Mouse (Mus musculus) ES-CJ7 (cell line): ENCODE data around the gene Brf1.

Experiments used
- DNase-seq: peaks from one replicate; pipeline ENCODE4 v3.0.0; 2011; ENCODE audit warnings: low read depth, low spot score

Gene Brf1

DNA sequence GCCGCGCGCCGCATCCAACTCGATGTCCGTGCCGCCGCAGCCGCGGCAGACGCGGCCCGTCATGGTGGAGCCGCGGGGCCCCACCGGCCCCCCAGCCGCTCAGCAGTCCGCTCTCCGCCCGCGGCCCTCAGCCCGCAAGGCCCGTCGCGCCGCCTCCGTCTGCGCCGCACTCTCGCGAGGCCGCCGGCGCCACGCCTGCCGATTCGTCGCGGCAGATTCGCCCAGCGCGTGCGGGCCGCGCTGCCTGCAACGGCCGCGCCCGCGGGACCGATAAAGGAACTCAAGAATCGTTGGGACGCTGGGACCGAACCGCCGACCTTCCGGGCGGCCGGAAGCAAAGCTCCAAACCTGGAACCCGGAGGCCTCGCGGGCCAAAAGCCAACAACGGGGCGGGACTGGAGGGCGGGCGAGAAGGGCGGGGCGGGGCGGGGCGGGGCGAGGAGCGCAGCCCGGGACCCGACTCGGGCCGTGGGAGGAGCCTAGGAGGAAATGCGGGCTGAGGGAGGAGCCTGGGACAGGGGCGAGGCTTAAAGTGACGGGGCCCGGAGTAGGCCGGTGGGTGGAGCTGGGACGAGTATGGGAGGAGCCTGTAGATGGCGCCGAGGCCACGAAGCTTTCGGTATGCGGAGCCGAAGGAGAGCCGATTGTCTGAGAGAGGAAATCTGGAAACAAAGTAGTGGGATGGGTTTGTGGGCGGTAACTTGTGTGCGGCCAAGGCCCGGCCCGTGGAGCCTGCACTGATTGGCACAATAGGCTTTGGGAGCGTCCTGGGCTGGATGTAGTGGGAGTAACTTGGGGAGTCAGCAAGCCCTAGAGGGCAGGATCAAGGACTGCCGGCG, at the start of gene Brf1:
Gene Brf1 (minus strand): TSS at position 411 of the 839 bp plus-strand sequence.
- DNase-seq = peak; percentile 99

DNA sequence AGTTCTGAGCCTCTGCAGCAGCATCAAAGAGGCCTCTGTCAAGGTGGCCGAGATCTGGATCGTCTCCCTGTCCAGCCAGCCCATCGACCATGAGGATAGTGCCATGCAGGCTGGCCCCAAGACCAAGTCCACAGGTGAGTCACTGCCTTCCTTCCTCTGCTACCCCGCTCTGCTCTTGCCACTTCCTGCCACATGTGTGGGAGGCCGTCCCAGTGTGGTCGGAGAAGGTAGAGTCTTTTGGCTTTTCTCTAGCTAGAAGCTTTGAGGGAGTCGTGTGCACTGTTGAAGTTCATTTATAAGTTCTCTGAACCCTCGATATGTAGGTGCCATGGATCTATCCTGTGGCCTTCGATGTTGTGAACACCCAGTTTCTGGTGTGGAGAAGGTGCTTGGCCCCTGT, 49.3 kb upstream of the Brf1 start:
- DNase-seq = no peak

DNA sequence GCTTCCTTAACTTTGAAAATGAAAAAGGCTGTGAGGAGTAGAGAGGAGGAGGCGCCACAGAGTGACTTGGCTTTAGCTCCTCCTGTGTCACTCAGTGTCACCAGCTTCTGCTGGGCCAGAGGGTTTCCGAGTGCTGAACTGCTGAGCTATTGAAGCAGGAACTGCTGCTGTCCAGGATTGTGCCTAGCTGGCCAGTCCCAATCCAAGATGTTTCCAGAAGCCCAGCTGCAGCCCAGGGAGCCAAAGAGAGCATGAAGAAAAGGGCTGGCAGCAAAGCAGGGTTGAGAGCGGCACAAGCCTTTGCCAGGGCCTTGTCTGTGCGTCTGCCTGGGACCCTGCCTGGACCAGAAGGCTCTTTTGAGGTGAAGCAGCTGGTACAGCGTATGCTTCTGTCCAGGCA, 47.6 kb upstream of the Brf1 start:
- no peak for DNase-seq

DNA sequence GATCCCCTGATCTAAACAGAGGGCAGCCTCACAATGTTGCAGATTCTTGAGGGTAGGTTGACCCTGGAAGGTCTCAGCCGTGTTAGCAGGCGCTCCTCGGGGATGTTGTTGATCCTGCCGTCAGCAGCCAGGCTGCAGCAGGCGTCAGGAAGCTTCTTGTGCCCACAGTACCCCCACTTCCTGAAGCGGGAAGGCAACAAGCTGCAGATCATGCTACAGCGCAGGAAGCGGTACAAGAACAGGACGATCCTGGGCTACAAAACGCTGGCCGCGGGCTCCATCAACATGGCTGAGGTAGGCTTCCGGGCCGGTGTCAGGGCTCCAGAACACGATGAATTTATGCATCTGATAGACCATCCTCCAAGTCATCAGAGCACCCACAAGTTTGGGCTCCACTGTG, 46.4 kb upstream of the Brf1 start:
- DNase-seq = no peak

DNA sequence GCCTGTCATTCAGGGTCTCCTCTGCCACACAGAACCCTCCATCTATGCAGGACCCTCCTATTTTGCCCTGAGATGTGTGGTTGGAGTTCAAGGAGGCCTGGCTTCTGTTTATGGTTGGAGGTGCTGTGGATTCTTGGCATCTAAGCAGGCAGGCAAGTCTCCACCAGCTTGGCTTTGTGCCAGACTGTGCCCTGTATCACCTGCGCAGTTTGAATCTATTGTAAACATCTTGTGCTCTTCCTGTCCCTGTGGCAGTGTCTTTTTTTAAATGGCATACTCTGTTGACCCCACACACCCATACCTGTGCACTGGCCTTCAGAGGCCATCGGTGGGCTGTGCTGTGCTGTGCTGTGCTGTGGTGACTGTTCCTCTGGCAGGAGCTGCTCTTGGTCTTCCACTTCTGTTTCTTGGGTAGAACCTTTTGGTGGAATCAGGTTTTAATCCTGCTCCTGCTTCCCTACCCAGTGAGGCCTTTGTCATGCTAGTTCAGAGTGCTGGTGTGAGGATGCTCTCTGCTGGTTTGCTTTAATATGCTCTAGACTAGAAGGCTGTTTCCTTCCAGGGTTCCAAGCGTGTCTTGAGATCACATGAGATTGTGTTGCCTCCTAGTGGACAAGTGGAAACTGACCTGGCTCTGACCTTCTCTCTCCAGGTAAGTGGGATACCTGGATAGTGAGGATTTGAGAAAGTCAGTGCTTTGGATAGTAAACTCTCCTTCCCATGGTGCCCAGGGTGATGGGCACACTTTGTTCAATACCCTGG, 44.6 kb upstream of the Brf1 start:
- DNase-seq = peak; percentile 37

DNA sequence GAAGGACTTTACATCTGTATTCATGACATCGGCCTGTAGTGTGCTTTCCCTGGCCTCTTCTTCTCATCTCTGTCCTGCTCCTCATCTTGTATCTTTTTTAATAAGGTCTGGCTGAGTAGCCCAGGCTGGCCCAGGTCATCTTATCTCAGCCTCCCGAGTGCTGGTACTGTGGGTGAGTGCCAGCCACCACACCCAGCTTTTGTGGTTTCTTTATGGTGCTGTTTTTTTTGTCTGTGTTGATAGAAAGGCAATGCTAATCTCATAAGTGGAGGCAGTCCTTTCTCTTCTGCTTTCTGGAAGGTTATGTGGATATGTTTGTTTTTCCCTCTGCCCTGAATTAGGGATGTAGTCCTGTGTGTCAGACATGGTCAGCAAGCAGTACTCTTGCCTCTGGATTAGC, 42.0 kb upstream of the Brf1 start:
- DNase-seq = no peak

DNA sequence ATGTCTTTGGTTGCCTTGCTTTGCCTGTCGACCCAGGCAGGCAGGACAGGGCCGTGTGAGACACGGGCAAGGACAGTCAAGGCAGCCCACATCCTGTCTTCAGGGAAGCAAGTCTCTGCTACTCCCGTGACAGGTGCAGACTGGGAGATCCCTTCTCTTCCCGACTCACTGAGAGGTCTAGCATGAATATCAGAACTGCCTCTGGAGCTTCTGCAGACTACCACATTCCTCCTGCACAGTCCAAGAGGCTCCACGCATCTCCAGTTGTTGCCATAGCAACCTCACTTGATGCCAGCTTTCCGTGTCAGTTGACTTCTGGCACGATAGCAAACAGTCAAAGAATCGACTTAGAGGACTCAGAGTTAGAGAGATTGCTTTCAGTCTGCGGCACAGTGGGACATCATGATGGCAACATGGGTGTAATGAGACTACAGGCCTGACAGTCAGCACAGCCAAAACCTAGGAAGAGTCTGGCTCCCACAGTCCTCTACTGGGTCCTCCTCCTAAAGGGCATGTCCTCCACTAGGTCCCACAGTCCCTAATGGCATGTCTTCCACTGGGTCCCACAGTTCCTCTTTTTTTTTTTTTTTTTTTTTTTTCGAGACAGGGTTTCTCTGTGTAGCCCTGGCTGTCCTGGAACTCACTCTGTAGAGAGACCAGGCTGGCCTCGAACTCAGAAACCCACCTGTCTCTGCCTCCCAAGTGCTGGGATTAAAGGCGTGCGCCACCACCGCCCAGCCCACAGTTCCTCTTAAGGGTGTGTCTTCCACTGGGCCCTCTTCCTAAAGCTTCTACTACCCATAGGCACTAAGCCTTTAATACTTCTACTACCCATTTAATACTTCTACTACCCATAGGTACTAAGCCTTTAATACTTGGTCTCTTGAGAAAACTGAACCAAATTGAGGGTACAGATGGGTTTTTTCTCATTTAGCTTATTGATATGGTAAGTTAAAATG, 41.3 kb upstream of the Brf1 start:
- DNase-seq = no peak

DNA sequence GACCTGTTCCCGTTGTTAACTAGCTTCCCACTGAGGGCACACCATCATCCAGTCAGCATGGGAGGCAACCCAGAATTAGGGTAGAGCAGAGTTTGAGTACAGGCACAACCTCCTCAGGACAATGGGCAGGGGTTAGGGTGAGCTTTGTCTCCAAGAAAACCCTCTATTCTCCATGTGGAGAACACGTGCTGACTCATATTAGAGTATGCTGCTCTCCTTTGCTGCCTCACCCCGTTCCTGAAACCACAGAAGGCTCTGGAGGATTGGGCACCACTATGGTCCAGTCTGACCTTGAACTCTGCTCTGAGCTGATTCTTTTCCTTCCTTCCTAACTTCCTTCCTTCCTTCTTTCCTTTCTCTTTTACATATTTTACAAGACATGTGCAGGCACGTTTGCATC, 37.9 kb upstream of the Brf1 start:
- DNase-seq = no peak

DNA sequence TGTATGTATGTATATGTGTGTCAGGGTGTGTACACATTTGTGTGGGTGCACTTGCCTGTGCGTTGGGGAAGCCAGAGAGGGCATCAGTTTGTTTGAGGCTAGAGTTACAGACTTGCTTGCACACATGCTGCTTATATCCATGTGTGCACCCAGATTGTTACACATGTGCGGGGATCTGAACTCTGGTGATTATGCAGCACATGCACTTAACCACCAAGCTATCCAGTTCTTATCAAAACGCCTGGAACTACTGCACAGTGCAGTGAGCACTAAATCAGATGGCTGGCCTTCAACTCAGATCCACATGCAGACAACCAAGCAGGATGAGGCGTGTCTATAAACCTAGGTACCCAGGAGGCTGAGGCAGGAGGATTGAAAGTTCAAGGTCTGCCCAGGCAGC, 36.5 kb upstream of the Brf1 start:
- DNase-seq = no peak

DNA sequence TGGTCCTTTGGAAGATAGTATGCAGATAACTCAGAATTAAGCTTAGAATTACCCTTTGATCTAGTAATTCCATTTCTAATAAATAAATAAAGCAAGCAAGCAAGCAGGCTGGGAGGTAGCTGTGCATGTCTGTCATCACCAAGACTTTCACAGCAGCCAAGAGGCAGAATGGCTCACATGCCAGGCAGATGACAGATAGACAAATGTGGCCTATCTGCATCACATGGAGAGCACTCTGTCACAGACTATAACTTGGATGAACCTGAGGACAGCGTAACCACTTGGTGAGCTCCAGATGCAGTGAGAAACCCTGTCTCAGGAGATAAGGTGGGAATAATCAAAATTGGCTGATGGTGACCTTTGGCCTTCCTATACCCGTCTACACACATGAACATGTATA, 34.6 kb upstream of the Brf1 start:
- DNase-seq = no peak

DNA sequence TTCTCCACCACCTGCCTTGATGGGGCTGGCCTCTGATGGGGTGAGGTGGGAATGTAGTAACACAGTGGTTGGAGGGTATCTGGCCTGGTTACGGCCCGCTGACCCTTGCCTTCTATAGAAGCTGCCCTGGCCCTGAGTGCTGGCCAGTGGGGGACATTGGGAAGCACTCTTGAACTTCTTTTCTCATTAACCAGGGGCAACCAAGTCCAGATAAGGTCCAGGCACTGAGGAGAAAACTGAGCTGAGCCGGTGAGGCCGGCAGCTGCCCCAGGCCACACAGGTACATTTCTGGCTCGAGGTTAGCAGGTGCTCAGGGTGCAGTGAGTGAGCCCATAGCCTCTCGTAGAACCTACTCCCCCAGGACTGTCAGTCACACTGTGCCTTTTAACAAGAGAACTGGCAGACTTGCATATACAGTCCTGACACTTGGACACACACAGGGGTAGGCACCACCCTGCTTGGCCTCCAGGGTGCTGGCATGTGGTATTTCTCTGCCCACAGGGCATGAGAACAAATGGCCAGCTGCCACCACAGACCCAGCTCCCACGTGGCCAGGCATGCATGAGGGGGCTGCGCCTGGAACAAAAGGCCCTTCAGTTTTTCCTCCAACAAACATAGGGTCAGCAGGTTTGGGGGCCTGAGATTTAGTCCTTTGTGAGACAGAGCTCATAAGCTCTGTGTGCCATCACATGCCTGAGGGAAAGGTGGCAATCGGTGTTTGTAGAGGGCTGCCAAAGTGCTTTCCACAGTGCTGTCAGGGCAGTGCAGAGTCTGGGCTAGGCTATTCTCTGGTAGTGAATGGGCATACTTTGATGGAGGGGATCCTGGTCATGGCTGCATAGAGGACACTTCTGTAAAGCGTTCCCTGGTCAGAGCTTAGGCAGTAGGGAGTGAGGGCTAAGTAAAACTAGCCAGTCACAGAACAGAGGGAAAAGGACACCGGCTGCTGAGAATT, 32.1 kb upstream of the Brf1 start:
- no peak for DNase-seq

DNA sequence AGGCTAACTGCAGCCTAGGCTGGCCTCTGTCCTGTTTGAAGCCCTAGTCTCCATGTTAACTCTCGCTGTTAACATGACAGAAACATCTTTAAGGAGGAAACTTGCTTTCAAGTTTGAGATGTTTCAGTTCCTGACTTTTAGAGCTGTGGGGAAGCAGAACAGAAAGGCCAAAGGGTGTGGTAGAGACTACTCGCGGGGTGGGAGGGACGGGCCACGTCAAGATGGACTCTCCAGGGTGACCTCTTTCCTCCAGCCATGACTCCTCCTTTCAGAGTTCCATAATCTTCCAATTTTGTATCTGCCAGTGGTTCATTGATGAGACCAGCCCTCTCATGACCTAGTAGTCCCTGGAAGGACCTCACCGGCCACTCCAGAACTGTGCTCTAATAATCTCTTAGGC, 30.9 kb upstream of the Brf1 start:
- no peak for DNase-seq

DNA sequence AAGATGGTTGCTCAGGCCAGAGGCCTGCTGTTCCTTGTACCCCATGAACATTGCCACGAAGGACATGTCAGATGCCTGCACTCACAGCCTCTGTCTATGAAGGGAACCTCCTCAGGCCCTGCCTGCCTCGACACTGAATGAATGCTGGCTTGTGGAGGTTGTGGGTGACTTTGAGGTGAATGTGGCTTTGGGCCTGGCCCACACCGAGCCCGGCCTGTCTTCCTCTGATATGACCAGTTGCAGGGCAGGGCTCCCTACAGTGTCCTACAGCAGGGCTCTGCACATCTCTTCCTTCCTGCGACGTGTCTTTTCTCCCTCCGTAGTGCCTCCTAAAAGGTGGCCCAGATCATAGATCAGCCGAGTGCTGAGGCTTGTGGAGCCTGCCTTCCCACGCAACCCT, 30.5 kb upstream of the Brf1 start:
- DNase-seq = no peak

DNA sequence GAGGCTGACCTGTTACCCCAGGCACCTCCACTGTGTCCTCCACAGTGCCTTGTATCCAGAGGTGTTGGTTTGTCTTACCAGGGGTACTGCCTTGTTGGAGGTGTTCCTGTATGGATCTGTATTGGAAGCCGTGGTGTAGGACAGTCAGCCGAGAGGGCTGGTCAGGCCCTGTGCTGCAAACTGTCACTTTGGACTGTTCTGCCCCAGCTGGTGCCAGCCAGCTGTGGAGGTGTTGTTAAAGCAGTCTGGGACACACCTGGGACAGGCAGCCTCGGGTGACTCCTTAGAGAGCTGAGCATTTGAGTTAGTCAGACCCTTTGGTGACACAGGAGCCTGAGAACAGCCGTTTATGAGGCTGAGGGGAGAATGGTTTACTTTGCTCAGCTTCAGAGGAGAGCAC, 29.5 kb upstream of the Brf1 start:
- no peak for DNase-seq

DNA sequence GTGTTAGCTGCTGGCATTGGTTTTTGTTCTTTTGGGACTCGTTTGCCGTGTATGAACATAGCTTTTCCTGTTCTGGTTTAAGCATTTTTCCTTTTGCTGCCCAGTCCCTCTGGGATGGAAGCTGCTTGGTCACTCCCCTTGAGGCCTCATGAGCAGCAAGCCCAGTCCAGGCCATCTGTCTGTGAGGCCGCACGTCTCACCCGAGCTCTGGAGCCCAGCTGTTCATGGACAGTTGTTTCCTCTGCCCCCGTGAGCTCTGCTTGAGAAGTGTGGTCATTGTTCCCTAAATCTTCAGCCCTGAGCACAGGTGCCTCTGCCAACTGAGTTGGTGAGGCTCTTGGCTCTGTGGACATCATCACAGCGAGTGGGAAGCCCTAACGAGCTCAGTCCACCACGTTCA, 28.4 kb upstream of the Brf1 start:
- DNase-seq = no peak

DNA sequence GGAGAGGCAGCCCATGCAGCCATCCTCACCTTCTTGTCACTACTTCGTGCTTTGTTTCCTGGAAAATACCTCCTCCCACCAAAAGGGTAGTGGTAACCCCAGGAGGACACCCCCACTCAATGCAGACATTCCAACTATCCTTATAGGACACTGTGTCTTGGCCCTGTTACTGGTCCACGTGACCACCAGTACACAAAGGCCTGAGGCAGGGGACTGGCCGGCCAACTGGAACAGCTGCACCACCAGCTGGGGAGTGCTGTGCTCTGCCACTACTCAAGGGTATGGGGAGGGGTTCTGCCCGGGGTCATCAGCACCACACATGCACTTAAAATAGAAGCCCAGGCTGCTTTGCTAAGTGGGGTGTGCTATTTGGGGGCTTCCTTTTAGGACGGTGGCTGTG, 27.6 kb upstream of the Brf1 start:
- DNase-seq = no peak

DNA sequence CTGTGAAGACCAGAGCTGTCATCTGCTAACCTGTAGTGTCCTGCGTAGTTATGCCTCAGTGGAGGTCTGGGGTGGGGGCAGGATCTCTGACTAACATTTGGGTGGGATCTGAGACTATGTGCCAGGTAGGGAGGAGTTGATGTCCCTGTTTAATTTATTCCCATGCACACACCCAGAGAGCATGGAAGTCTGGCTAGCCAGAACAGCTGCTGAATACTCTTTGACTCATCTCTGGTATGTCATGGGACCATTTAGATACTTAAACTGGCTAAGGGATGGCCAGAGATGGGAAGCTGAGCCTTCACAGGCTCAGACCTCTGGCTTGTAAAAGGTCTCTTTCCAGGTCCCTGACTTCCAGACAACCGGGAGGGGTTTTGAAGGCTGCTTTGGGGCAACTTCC, 27.0 kb upstream of the Brf1 start:
- no peak for DNase-seq

DNA sequence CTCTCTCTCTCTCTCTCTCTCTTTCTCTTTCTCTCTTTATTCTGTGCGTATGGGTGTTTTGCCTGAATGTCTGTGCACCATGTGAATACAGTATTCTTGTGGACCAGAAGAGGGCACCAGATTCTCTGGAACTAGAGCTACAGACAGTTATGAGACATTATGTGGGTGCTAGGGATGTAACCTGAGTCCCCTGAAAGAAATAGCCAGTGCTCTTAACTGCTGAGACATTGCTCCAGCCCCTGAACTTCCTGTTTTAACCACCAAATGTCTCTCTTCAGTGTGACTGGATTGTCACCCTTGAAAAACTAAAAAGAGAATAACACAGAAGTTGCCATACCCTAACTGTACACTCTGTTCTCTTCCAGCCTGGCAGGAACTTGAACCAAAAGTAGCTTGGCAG, 26.1 kb upstream of the Brf1 start:
- peak; percentile 21 for DNase-seq

DNA sequence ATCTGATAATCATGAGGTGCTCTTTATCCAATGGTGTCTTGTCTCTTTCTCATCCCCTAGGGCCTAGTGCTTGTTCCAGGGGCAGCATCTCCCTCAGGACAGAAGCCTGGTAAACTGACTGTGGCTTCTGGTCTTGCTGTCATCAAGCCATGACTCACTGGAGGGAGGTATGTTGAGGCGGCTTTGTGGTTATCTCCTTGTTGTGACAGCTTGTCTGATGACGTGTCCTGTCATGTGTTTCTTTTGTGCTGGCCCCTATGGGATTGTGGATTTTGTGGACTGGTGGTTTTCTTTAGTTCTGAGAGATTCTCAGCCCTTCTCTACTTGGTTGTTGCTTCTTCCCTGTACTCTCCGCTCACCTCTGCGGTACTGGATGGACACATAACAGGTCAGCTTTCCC, 22.6 kb upstream of the Brf1 start:
- no peak for DNase-seq

DNA sequence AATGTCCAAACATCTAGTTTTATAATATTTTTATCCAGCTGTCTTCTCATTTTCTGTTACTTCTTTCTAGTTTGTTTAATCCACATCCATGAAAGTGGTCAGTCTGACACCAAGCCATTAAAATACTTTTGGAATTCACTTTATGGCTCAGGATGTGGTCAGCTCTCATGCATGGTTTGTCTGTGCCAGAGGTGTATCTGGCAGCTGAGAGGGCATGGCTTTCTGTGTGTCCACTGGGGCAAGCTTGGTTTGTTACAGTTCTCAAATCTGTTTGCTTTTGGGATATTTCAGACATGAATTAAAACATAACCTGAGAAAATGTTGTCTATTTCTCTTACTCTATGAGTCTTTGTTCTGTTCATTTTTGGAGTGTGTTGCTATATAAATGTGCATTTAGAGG, 21.0 kb upstream of the Brf1 start:
- DNase-seq = no peak

DNA sequence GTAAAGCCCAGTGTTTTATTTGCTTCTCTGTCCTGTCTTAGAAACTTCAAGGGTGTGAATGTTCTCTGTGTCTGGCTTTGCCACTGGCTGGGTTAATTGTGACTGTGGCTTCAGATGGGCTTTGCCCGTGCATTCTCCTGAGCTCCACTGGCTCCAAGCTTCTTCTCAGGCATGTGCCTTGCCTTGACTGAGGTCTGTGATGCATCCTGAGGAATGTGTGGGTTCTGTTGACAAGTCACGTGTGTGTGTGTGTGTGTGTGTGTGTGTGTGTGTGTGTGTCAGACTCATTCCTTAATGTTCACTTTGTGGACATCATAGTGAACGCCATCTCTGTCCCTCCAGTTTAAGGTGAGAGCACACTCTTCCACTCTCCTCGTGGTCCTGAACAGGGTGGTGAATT, 18.3 kb upstream of the Brf1 start:
- DNase-seq = no peak
